Mouse (Mus musculus) kidney, postnatal 25 days (tissue): ENCODE data around the gene Cdh10.

Experiments
- DNase-seq, 2 experiments: peaks; one replicate each; pipeline ENCODE4 v3.0.0; 2021; ENCODE audit warnings: mixed read lengths in 2 of 2

Cdh10 gene

DNA sequence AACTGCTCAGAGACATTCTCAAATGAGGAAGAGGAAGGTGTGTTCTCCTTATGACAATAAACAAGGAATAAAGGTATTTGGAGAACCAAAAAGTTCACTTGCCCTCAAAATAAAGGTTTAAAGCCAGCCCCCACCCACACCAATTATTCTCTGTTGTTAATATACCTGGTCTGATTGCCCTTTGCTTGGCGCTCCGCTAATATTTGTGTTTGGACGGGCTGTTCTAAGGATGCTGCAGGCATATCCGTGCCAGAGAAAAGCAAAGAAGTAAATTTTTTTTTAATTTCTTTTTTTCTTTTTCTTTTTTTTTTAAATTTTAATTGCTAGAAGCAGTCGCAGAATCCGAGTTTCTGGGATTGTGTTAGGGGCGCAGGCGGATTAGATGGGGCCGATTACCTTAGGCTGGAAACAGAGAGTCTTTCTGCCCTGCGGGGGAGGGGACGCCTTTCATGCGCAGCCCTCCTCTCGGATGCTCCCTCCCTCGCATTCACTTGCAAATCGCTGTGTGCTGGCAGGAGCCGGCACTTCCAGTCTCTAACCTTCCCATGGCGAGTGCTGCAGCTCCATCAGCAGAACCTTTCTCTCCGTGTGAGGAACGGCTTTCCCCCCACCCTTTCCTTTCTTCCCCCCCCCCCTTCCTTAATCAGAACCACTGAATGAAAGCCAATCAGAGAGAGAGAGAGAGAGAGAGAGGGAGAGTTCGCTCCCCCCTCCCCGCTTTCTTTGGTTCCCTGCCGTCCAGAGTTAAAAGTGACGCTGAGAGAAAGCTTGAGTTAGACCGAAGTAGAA is at the start of gene Cdh10:
Cdh10 (plus strand) TSS at position 763 of the 789 bp plus-strand sequence.
- DNase-seq: peak; percentile 3 to 41

DNA sequence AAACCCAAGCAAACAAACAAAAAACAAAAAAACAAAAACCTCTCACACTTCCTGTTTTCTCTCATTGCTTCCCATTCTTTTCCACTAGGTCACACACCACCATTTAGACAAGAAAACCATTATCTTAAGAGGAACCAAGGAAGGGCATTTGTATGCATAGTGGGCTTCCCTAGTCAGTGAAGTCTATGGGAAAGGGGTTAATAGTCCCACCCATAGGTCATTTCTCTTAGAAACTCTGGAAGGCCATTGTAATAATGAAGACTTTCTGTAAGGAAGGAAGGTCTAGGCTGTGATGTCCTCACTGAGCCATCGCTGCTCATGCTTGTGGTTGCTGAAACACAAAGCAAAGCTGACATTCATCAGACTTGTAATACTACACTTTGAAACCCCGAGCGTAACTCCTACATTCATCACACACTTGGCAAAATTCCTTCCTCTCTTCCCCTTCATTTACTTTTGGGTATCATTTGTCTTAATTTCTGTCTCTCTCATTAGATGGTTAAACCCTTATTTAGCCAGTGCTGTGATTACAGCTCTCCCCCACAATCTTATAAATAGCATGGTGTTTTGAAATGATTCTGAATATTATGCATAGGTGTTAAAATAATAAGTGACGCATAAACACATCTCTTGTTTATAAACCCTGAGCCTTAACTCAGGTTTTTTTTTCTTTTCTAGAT is 9.5 kb upstream of the Cdh10 start:
- no peak for DNase-seq

DNA sequence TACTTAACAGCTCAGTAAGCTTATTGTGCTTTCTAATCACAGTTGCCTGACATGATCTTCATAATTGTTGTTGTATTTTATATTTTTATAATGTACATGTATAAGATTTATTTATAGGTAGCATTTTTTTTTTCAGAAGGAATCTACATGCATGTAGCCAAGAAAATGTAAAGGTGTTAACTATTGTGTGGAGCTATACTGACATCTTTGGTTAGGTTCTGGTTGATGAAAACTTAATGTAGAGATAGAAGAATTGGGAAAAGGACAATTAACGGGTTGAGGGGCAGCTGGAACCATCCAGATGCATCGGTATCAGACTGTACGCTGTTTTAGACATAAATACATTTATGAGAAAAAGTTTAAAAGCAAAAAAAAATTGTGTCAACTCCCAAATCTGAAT is 1.0 kb upstream of the Cdh10 start:
- no peak for DNase-seq

DNA sequence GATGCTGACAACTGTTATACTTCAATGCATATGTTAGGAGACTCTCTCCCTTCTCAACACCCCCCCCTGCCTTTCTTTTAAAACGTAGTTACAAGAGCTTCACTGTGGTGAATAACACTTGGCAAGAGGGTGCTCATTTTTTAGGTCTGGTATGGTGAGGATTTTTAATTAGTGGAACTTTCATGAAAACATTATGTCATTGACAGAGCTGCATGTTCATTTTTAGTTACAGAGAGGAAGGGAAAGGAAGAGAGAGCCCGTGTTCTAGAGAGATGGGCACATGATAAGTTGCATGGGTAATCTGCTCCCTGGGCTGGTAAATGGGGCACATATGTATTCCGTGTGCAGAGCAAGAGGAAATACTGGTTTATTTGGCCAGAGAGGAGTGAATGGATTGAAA is 1.5 kb downstream of the Cdh10 start:
- DNase-seq: no peak

DNA sequence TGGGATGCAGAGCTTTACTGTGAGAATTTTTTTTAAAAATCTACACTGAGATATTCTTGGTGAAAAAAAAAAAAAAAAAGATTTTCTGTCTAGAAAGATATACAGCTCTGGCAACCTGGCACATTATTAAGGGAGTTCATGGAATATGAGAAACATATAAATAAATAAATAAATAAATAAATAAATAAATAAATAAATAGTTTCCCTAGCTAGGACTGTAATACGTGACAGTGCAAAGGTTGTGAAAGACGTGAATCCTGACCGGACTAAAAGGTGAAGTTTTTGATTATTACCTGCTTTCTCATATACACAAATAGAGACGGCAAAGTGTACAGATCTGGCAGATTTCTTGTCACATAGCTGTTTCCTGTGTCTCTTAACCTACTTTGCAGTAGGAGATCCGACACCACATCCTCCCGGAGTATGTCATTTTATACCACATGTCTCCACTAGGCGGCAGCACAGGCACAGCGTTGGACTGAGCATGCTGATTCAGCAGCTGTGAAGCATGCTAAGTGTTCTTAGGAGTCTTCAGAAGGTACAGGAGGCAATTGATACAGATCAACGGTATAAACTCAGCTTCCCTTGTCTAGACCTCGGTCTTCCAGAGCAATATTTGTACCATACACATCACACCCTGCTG is 2.5 kb downstream of the Cdh10 start:
- DNase-seq: peak; percentile 60 to 73

DNA sequence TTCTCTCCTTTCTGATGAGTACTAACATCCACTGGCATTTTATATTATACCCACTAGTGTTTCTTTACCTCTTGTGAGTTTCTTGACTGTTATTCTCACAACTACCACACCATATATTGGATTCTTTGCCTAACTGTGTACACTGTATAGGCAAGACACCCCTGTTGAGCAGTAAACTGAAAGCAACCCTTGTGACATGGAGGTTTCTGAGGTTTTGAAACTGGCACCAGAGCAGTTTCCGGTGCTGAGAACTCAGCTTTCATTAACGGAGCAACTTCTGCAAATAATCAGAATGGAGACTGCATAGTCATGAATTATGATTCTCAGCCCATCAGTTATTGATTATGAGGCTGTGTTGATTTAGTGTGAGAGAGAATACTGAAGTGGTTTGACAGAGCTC is 4.7 kb downstream of the Cdh10 start:
- no peak for DNase-seq

DNA sequence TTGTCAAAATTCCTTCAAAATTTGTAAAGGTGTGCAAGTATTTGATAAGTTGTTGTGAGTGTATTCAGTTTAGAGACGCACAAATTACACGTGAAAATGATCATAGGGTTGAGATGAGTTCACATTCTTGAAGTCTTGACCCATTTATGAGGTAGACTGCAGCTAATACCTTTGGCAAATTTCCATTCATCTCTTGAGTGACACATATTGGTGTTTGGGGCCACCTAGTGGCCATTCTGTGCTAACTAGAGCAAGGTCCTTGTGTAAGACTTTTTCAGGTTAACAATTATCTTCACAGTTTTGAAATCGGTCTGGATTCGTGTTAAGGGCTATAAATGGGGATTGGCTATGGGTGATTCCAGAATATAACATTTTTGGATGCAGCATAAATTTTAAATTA is 13.5 kb downstream of the Cdh10 start:
- peak; percentile 46 to 64 for DNase-seq

DNA sequence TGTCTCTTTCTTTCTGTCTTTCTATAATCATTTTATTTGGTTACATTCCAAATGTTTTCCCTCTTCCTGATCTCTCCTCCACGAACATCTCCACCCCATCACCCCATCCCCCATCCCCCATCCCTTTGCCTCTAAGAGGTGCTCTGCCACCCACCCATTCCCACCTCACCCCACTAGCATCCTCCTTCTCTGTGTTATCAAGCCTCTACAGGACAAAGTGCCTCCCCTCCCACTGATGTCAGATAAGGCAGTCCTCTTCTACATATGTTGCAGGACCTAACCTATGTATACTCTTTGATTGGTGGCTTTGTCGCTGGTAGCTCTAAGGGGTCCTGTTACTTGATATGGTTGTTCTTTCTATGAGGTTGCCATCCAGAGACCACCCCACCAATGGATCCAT is 23.0 kb downstream of the Cdh10 start:
- DNase-seq: no peak

DNA sequence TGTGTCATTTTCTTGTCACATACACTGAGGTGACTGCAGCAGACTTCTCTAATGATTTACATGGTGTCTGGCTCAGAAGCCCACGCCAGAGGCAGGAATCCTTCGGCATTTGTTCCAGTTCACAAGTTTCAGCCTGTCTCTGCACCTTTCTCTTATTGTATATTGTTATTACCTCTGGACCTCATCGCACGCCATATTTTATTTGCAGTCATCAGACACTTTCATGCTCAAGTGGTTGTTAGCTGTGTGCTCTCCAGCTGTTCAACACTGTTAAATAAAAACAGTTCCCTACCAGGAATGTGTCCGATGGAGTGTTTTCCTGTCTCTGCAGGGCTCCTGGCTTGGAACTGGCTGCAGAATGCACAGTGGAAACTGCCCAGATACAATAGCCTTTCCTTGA is 26.1 kb downstream of the Cdh10 start:
- no peak for DNase-seq

DNA sequence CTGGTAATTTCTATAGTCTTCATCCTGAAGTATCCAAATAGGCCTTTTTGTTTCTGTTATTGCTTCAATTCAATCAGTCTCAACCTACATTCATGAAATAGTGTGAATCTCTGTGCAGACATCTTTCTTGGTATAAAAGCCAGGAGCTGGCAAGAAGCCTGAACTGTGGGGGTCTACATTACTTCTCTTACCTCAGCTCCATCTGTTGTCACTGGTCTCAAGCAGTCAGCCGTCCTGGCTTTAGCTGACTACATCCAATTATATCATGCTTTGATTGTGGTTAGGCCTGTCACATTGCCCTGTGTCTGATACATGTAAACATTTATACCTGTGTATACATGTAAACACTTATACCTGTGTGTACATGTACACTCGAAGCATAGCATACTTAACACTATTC is 31.8 kb downstream of the Cdh10 start:
- DNase-seq: no peak

DNA sequence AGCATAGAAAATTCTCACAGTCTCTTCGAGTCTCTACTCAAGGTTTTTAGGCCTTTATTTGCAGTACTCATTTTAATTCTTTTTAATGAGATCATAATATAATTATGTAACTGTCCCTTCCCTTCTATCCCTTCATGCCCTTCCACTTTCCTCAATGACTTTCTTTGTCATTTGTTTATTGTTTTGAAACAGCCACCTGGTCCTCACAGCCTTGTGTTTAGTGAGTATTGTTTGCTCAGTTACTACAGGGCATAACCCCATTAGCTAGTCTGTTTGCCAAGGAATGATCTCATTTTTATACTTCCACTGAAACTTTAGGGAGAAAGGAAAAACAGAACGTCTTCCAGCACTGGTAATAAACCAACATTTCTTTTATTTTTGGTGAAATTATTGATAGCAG is 39.4 kb downstream of the Cdh10 start:
- no peak for DNase-seq

DNA sequence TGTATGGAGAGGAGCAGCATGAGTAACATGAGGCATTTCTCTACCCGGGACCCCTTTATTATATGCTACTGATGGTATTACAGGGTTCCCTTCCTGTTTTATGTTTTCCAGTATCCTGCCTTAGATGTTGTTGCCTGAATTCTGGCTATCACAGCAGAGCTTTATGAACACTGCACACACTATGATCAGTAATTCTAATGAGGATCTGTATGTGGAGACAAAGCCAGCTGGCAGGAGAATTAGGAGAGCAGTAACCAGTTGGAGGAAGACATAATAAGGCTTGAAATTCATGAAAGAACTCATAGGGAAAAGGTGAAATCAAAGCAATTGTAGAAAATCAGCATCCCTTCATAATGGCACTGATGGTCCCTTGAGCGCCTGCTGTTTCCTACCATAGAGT is 51.1 kb downstream of the Cdh10 start:
- DNase-seq: no peak

DNA sequence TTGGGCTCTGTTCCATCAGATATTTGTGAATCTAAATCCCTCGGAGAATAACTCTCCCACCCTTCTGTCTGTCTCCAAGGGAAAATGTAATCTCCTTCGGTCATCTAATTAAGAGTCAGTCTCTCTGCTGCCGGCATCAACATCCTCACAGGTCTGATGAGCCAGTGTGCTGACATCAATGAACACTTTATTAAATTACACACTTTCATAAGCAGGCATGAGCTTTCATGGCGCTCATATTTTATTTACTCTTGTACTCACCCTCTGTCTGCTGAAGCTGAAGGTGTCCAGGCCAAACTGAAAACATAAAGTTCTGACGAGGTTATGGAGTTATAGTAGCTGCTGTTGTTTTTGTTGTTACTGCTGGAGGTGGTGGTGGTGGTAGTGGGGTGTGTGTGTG is 62.7 kb downstream of the Cdh10 start:
- DNase-seq: no peak

DNA sequence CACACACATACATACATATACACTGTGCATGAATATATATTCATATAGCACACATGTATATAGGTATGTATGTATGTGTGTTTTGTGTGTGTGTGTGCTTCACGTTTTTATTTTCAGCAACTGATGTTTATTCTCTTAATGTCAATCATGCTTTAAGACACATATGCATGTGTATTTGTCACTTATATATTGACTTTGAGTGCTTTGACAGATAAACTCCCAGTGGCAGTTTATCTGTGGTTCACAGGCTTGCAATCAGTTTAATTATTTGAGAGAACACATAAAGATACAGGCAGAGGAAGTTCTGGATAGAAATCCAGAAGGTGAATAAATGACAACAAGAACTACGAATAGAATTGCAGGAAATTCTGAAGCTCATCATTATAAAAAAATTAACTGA is 67.9 kb downstream of the Cdh10 start:
- DNase-seq: no peak

DNA sequence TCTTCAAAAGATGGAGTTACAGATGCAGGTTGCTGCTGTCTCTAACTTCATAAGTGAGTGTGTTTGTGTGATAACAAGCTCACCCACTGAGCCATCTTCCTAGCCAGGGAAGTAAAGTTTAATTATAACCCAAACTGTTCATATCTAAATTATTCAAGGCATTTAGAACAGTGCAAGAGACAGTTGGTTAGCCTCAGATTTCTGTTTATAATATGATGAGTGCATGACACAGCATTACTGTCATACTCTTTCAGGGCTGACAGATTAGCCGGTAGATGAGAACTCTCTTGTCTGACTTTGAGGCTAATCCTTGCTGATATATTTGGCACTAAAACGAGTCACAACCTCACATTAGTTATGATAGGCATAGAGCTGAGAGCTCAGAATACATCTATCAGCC is 70.2 kb downstream of the Cdh10 start:
- DNase-seq: no peak

DNA sequence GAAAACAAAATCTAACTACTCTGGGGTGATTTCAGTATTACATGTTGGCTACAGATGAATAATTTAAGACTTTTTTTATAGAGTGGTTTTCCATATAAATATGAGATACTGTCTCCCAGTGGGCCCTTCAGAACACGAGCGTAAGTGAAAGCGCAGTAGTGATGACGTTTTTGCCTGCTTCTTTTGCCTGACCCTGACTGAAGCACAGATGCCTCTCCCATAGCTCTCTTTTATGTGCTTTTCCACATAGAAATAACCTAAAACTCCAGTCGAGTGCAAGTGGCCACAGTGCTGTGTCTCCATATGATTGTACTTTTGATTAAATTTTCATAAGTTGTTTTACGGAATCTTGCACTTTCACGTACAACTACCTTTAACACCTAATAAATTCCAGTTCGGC is 71.6 kb downstream of the Cdh10 start:
- no peak for DNase-seq

DNA sequence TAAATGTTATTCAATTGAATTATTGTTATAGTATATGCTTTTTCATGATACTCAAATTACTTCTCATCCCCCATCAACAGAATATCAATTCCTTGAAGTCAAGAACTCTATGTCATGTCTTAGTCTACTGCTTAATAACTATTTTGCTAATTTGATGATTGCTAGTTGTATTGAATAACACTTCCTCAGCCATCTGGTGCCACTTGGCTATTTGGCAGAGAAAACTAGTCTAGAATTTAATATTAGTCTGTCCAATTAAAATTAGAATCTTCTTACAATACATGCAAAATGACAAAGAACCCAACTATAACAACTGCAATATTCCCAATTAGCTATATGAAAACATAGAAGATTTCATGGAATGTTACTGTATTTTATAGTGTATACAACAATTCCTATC is 82.0 kb downstream of the Cdh10 start:
- DNase-seq: no peak

DNA sequence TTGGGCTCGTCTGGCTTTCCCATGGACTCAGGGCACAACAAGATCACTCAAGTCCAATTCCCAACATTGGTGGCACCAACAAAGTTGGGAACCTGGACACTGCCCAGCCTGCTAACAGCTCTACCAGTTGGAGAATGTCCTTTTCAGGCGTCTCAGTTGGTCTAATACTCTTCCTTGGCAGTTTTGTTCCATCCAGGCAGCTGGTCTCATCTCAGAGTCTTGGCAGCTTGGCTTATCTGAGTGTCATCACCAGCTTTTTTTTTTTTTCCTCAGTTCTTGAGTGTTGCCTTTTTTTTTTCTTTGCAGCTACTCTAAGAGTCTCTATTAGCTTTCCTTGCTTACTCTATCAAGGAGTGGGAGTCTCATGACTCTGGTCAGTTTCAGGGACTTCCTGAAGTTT is 85.4 kb downstream of the Cdh10 start:
- no peak for DNase-seq

DNA sequence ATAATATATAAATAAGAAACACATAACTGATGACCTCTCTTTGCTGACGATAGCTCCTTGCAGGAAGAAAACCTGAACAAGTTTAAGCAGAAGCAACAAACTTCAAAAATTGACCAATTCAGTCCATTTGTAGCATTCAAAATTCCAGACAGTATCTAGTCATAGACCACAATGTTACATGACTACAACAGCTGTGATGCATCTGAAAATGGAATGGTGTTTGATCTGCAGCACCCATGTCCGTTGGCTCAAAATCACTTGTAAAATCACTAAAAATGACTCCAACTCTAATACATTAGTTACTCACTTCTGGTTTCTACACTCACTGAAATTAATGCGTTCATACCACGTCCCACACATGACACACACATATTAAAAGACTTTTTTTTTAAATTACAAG is 91.9 kb downstream of the Cdh10 start:
- no peak for DNase-seq

DNA sequence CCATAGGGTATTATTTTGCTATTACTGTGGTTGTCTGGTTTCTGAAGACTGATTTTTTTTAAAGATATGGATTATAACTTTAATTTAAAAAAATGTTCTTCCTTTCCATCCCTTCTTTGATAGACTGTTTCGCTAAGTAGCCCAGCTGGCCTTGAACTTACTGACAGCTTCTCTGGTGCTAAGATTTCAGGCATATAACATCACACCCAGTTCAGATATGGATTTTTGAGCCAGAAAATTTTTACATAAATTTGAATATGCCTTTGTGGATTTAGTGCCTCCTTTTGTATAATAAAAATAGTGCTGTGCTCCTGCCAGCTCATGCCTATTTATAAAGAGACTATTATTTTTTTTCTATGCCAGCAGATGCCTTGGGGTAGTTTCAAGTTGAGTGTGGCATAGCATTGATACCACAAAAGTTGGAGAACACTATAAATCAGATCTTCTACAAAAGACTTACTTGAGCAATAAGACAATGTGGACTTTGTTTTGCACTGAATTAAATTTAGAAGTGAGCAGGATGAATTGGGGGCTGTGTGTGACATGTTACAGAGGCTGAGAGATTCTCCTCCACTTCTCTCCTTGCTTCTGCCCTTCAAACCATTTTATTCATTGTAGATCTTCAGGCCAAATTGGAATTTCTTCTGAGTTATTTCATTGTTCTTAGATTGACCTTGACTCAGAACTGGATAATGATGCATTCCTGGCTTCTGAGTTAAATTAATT is 106.8 kb downstream of the Cdh10 start:
- DNase-seq: no peak

DNA sequence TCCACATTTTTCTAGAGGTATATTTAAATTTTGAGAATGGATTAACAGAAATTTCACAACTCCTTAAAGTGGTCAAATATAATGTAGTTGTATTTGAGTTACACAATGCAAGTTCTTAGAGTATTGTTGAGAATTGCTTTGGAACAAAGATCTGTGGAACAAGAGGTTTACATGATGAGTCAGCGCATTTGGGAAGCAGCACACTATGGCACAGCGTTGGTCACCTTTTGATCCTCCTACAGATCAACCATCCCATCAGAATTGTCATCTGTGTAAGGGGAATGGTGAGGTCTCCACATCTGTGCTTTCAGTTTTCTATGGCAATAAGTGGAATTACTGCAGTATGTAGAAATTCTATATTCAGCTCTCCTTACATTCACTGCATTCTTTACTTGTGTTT is 108.2 kb downstream of the Cdh10 start:
- no peak for DNase-seq

DNA sequence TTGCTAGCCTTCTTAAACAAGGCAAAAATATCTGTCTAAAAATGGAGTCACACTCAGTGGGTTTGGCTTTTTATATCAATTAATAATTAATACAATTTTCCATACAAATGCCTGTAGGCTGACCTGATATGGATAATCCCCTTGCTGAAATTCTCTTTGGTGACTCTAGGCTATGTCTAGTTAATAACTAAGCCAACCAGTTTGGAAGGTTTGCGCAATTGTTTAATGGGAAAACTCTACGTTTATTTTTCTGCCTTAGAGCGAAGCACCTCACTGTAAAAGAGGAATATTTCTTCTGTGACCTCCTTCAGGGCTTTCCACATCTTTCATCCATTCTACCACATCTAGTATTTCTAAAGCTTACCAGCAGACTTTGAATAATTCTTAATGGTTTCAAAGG is 133.5 kb downstream of the Cdh10 start:
- DNase-seq: no peak

DNA sequence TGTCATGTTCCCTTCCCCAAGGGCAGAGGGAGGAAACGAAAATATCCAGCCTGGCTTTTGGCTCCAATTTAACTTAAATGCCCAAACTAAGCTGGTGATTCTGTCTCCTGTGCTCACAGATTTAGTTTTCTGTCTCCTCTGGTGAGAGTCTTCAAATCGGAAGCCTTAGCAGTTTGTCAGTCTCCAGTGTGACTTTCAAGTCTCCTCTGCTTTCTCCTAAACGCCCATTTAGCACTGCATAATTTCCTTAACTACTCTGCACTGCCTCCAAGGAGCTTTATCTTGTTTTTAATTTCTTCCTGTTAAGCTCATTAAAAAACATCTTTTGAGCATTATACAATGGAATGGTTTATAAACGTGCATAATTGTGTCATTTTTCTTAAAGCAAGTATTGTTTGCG is 156.3 kb downstream of the Cdh10 start:
- DNase-seq: no peak

DNA sequence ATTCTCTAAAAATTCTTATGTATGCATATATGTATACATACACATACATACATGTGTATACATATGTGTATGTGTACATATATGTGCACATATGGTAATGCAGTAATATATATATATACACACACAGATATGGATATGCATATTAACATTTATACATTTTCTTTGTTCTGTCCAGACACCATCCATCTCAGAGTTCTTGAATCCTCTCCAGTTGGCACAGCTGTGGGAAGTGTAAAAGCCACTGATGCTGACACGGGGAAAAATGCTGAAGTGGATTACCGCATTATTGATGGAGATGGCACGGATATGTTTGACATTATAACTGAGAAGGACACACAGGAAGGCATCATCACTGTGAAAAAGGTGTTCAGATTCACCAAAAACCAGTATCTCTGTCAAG is 166.1 kb downstream of the Cdh10 start:
- no peak for DNase-seq
